Mouse (Mus musculus) C2C12 (cell line): ENCODE results near the gene Abcb4.
"Not testable (repeated sequence)": the region's sequence is repeated elsewhere in the genome, so short reads cannot be mapped to it uniquely, and the experiment has no call there.

Source experiments
- CEBPB ChIP-seq: IDR thresholded peaks from one replicate; pipeline ENCODE4 v1.6.1; 2011; ENCODE audit warnings: low read depth, mild to moderate bottlenecking, control low read depth, moderate library complexity
- CTCF ChIP-seq: IDR thresholded peaks from one replicate; pipeline ENCODE4 v1.5.1; 2011; ENCODE audit not compliant: control insufficient read depth, insufficient read depth, insufficient read length
- FOSL1 ChIP-seq: IDR thresholded peaks from one replicate; pipeline ENCODE4 v1.8.0; 2011; ENCODE audit warnings: mild to moderate bottlenecking, low read length; ENCODE audit not compliant: poor library complexity, insufficient read depth, severe bottlenecking
- MYOG ChIP-seq: IDR thresholded peaks from one replicate; pipeline ENCODE4 v1.6.1; 2011; ENCODE audit not compliant: control insufficient read depth, insufficient read length; ENCODE audit errors: extremely low read depth
- USF1 ChIP-seq: IDR thresholded peaks from one replicate; pipeline ENCODE4 v1.6.1; 2011; ENCODE audit warnings: low read depth, mild to moderate bottlenecking, control low read depth, moderate library complexity

GRCm38 (mm10) chr5:8848607-8849575 is 44.6 kb upstream of the Abcb4 start:
- TF ChIP-seq CTCF, USF1, MYOG, CEBPB, FOSL1: not testable (repeated sequence)
